Mouse (Mus musculus) kidney, embryonic 15.5 days (tissue): ENCODE results near the gene Hmox2. TPM values are rescaled to one million over a fixed set of nuclear protein-coding genes. Genes with fewer than 3 reads are reported as not detected.

Experiments used
- ATAC-seq: fragments of 200-750 bp; cut with Nextera tagmentation; replicated peaks from 2 replicates; pipeline ENCODE4 v1.8.0; 2017; ENCODE audit warnings: moderate TSS enrichment; ENCODE audit not compliant: low FRiP score
- H3K27ac ChIP-seq: fragments of 300-500 bp; sonication (generic); 2 replicates; pipeline ENCODE4 v1.5.1; 2015; ENCODE audit warnings: mild to moderate bottlenecking, inconsistent platforms
- H3K27me3 ChIP-seq: fragments of 300-500 bp; sonication (generic); 2 replicates; pipeline ENCODE4 v1.6.1; 2015; ENCODE audit warnings: inconsistent platforms
- H3K36me3 ChIP-seq: fragments of 300-500 bp; sonication (generic); 2 replicates; pipeline ENCODE4 v1.6.1; 2015; ENCODE audit warnings: inconsistent platforms
- H3K4me1 ChIP-seq: fragments of 300-500 bp; sonication (generic); 2 replicates; pipeline ENCODE4 v1.6.1; 2015; ENCODE audit warnings: inconsistent platforms
- H3K4me2 ChIP-seq: fragments of 300-500 bp; sonication (generic); 2 replicates; pipeline ENCODE4 v1.6.1; 2015; ENCODE audit warnings: moderate library complexity, mild to moderate bottlenecking, inconsistent platforms
- H3K4me3 ChIP-seq: fragments of 300-500 bp; sonication (generic); replicated peaks from 2 replicates; pipeline ENCODE4 v1.5.1; 2015; ENCODE audit warnings: mild to moderate bottlenecking, inconsistent platforms
- H3K9ac ChIP-seq: fragments of 300-500 bp; sonication (generic); 2 replicates; pipeline ENCODE4 v1.6.1; 2015; ENCODE audit warnings: mild to moderate bottlenecking, inconsistent platforms
- H3K9me3 ChIP-seq: fragments of 300-500 bp; sonication (generic); replicated peaks from 2 replicates; pipeline ENCODE4 v1.6.1; 2016; ENCODE audit warnings: inconsistent platforms
- WGBS: fragments of 180-500 bp; shearing (Covaris S2); methylation state at CpG from one replicate; pipeline ENCODE4 v1.1.7; 2015; ENCODE audit warnings: mixed read lengths; 5-methylcytosine and 5-hydroxymethylcytosine counted together
- polyA plus RNA-seq: library from polyadenylated mRNA; unstranded; fragments of >200 nt; fragmentation: Nextera tagmentation; extraction: Ambion mirVana; gene quantifications from 2 replicates; pipeline ENCODE4 v1.2.1, GENCODE M21; 2015

The Hmox2 gene
- polyA plus RNA-seq, 1 experiment from 2014 or later = 111 TPM

- Histone ChIP-seq H3K9ac (no peak overlapping the region), H3K4me3 (no peak overlapping the region), H3K27ac (no peak overlapping the region), H3K9me3 (no peaks in the 10 kb centered on the region), H3K27me3 (no peaks in the 10 kb centered on the region), H3K36me3 (peaks cover 82% of the 10 kb centered on the region), H3K4me1 (peaks cover 5% of the 10 kb centered on the region; the same call in 1 of the 2 replicates), H3K4me2 (no peak overlapping the region)
- WGBS = 93% methylated on average over 5 of the region's 5 CpGs
- 0 out of 2 replicates have a peak, but pooled peaks have one; percentile 15 for ATAC-seq
Observed at GRCm38 (mm10) chr16:4768719-4769118, 42.6 kb downstream of the Hmox2 start.

- no peak overlapping the region for H3K9ac ChIP-seq
- WGBS = 62% methylated on average over 1 of the region's 1 CpGs
- no peak for ATAC-seq
- H3K4me2 ChIP-seq = no peak overlapping the region
- peaks cover 50% of the 10 kb centered on the region for H3K36me3 ChIP-seq
- no peak overlapping the region for H3K4me3 ChIP-seq
- H3K27me3 ChIP-seq = no peaks in the 10 kb centered on the region
- no peaks in the 10 kb centered on the region for H3K9me3 ChIP-seq
- H3K4me1 ChIP-seq = peaks cover 14% of the 10 kb centered on the region; the same call in 1 of the 2 replicates
- H3K27ac ChIP-seq = no peak overlapping the region
Observed at GRCm38 (mm10) chr16:4773289-4773970, 47.3 kb downstream of the Hmox2 start.

GRCm38 (mm10) chr16:4777171-4777904, 51.2 kb downstream of the Hmox2 start:
- Histone ChIP-seq H3K27me3 (no peaks in the 10 kb centered on the region), H3K4me2 (no peak overlapping the region), H3K27ac (no peak overlapping the region), H3K9me3 (no peaks in the 10 kb centered on the region), H3K4me3 (no peak overlapping the region), H3K4me1 (peaks cover 14% of the 10 kb centered on the region; the same call in 1 of the 2 replicates), H3K9ac (no peak overlapping the region), H3K36me3 (peaks cover 16% of the 10 kb centered on the region)
- ATAC-seq = 0 out of 2 replicates have a peak, but pooled peaks have one; percentile 36
- 91% methylated on average over 3 of the region's 3 CpGs for WGBS

GRCm38 (mm10) chr16:4777905-4778609, 51.9 kb downstream of the Hmox2 start:
- Histone ChIP-seq H3K4me1 (peaks cover 15% of the 10 kb centered on the region; the same call in 1 of the 2 replicates), H3K36me3 (peaks cover 18% of the 10 kb centered on the region), H3K27me3 (no peaks in the 10 kb centered on the region), H3K4me2 (no peak overlapping the region), H3K9me3 (no peaks in the 10 kb centered on the region), H3K4me3 (no peak overlapping the region), H3K27ac (no peak overlapping the region), H3K9ac (no peak overlapping the region)
- WGBS = 97% methylated on average over 4 of the region's 4 CpGs
- ATAC-seq = 0 out of 2 replicates have a peak, but pooled peaks have one; percentile 33

GRCm38 (mm10) chr16:4778940-4779339, 52.8 kb downstream of the Hmox2 start:
- H3K27ac ChIP-seq = no peak overlapping the region
- no peaks in the 10 kb centered on the region for H3K27me3 ChIP-seq
- no peak overlapping the region for H3K4me3 ChIP-seq
- H3K4me2 ChIP-seq = no peak overlapping the region
- H3K9ac ChIP-seq = no peak overlapping the region
- peaks cover 14% of the 10 kb centered on the region; the same call in 1 of the 2 replicates for H3K4me1 ChIP-seq
- ATAC-seq = no peak
- peaks cover 25% of the 10 kb centered on the region for H3K36me3 ChIP-seq
- 94% methylated on average over 4 of the region's 4 CpGs for WGBS
- no peaks in the 10 kb centered on the region for H3K9me3 ChIP-seq

- Histone ChIP-seq H3K9ac (no peak overlapping the region), H3K9me3 (no peaks in the 10 kb centered on the region), H3K27ac (no peak overlapping the region), H3K4me2 (no peak overlapping the region), H3K4me3 (no peak overlapping the region), H3K36me3 (peaks cover 28% of the 10 kb centered on the region), H3K4me1 (peaks cover 33% of the 10 kb centered on the region), H3K27me3 (no peaks in the 10 kb centered on the region)
- peak; percentile 62; the same call in 1 of the 2 replicates for ATAC-seq
- WGBS = 51% methylated on average over 5 of the region's 5 CpGs
Observed at GRCm38 (mm10) chr16:4781524-4782196, 55.5 kb downstream of the Hmox2 start.

GRCm38 (mm10) chr16:4782515-4782914, 56.4 kb downstream of the Hmox2 start:
- H3K4me2 ChIP-seq = no peak overlapping the region
- H3K4me1 ChIP-seq = peaks cover 39% of the 10 kb centered on the region
- no peaks in the 10 kb centered on the region for H3K9me3 ChIP-seq
- H3K27me3 ChIP-seq = no peaks in the 10 kb centered on the region
- H3K27ac ChIP-seq = no peak overlapping the region
- no peak for ATAC-seq
- peaks cover 22% of the 10 kb centered on the region for H3K36me3 ChIP-seq
- no peak overlapping the region for H3K9ac ChIP-seq
- no peak overlapping the region for H3K4me3 ChIP-seq

- no peak for ATAC-seq
- no peak overlapping the region for H3K4me2 ChIP-seq
Observed at GRCm38 (mm10) chr16:4785706-4786105, 59.5 kb downstream of the Hmox2 start.

GRCm38 (mm10) chr16:4788176-4788575, 62.0 kb downstream of the Hmox2 start:
- no peak overlapping the region for H3K27ac ChIP-seq
- no peaks in the 10 kb centered on the region for H3K27me3 ChIP-seq
- H3K9me3 ChIP-seq = no peaks in the 10 kb centered on the region
- H3K4me3 ChIP-seq = peak overlapping the region; percentile 86; the same call in 1 of the 2 replicates
- H3K4me1 ChIP-seq = peaks cover 42% of the 10 kb centered on the region
- H3K4me2 ChIP-seq = peak overlapping the region; percentile 66
- no peak overlapping the region for H3K9ac ChIP-seq
- peaks cover 10% of the 10 kb centered on the region; the same call in 1 of the 2 replicates for H3K36me3 ChIP-seq
- no peak for ATAC-seq

More at GRCm38 (mm10) chr16:4785706-4786105, 59.5 kb downstream of the Hmox2 start:
- no peaks in the 10 kb centered on the region for H3K9me3 ChIP-seq
- peaks cover 46% of the 10 kb centered on the region for H3K4me1 ChIP-seq
- WGBS = 68% methylated on average over 4 of the region's 4 CpGs
- H3K4me3 ChIP-seq = no peak overlapping the region
- no peak overlapping the region for H3K9ac ChIP-seq
- H3K36me3 ChIP-seq = peaks cover 14% of the 10 kb centered on the region; the same call in 1 of the 2 replicates
- H3K27me3 ChIP-seq = no peaks in the 10 kb centered on the region
- no peak overlapping the region for H3K27ac ChIP-seq

- Histone ChIP-seq H3K36me3 (peaks cover 3% of the 10 kb centered on the region; the same call in 1 of the 2 replicates), H3K4me2 (peak overlapping the region; percentile 66), H3K27me3 (no peaks in the 10 kb centered on the region), H3K27ac (peak overlapping the region; percentile 98), H3K9me3 (no peaks in the 10 kb centered on the region), H3K4me1 (peaks cover 39% of the 10 kb centered on the region), H3K4me3 (peak overlapping the region; percentile 86), H3K9ac (peak overlapping the region; percentile 91)
- under 1% methylated on average over 29 of the region's 29 CpGs for WGBS
- ATAC-seq = peak; percentile 59
Observed at GRCm38 (mm10) chr16:4789311-4789768, 63.2 kb downstream of the Hmox2 start.

GRCm38 (mm10) chr16:4789810-4790559, 63.8 kb downstream of the Hmox2 start, which contains the start of gene Cdip1:
Gene Cdip1 (minus strand): TSS chr16:4790292.
- H3K4me2 ChIP-seq = peak within 1 kb of the TSS; percentile 66
- H3K36me3 ChIP-seq = no peaks in the 10 kb centered on the region; the same call in 1 of the 2 replicates
- H3K27me3 ChIP-seq = no peaks in the 10 kb centered on the region
- H3K4me3 ChIP-seq = peak within 1 kb of the TSS; percentile 86
- 1% methylated on average over 51 of the region's 51 CpGs for WGBS
- H3K9ac ChIP-seq = peak within 1 kb of the TSS; percentile 91
- H3K27ac ChIP-seq = peak within 1 kb of the TSS; percentile 98
- peaks cover 36% of the 10 kb centered on the region for H3K4me1 ChIP-seq
- H3K9me3 ChIP-seq = no peaks in the 10 kb centered on the region
- peak; percentile 99 for ATAC-seq
